Mouse (Mus musculus) embryonic facial prominence, embryonic 13.5 days (tissue): ENCODE measurements at regions not wholly inside any gene's neighbourhood (a gene's known extent, or its start where the extent isn't known, plus 50 kb on each side); places are given as distances from the start of the nearest gene placed in this dataset.
A peak's percentile ranks its signal among the peaks of the same experiment; 100 is the strongest.

Experiments
- ATAC-seq: fragments of 200-750 bp; cut with Nextera tagmentation; 2 replicates; pipeline ENCODE4 v1.8.0; 2017; ENCODE audit warnings: low read depth; ENCODE audit not compliant: insufficient number of reproducible peaks, insufficient read depth, low FRiP score, low TSS enrichment
- H3K27ac ChIP-seq: fragments of 300-500 bp; sonication (generic); 2 replicates; pipeline ENCODE4 v1.5.1; 2015; ENCODE audit warnings: moderate library complexity, mild to moderate bottlenecking, inconsistent platforms
- H3K27me3 ChIP-seq: fragments of 300-500 bp; sonication (generic); 2 replicates; pipeline ENCODE4 v1.6.1; 2015; ENCODE audit warnings: mild to moderate bottlenecking, inconsistent platforms
- H3K36me3 ChIP-seq: fragments of 300-500 bp; sonication (generic); 2 replicates; pipeline ENCODE4 v1.6.1; 2015; ENCODE audit warnings: mild to moderate bottlenecking, inconsistent platforms
- H3K4me1 ChIP-seq: fragments of 300-500 bp; sonication (generic); 2 replicates; pipeline ENCODE4 v1.6.1; 2015; ENCODE audit warnings: inconsistent platforms
- H3K4me2 ChIP-seq: fragments of 300-500 bp; sonication (generic); 2 replicates; pipeline ENCODE4 v1.6.1; 2015; ENCODE audit warnings: moderate library complexity, mild to moderate bottlenecking, inconsistent platforms
- H3K4me3 ChIP-seq: fragments of 300-500 bp; sonication (generic); 2 replicates; pipeline ENCODE4 v1.5.1; 2015; ENCODE audit warnings: mild to moderate bottlenecking, inconsistent platforms
- H3K9ac ChIP-seq: fragments of 300-500 bp; sonication (generic); 2 replicates; pipeline ENCODE4 v1.6.1; 2015; ENCODE audit warnings: mild to moderate bottlenecking, inconsistent platforms
- H3K9me3 ChIP-seq: fragments of 300-500 bp; sonication (generic); 2 replicates; pipeline ENCODE4 v1.6.1; 2016; ENCODE audit warnings: inconsistent platforms
- WGBS: fragments of 180-500 bp; shearing (Covaris S2); methylation state at CpG from one replicate; pipeline ENCODE4 v1.1.7; 2015; ENCODE audit warnings: mixed read lengths; 5-methylcytosine and 5-hydroxymethylcytosine counted together

DNA sequence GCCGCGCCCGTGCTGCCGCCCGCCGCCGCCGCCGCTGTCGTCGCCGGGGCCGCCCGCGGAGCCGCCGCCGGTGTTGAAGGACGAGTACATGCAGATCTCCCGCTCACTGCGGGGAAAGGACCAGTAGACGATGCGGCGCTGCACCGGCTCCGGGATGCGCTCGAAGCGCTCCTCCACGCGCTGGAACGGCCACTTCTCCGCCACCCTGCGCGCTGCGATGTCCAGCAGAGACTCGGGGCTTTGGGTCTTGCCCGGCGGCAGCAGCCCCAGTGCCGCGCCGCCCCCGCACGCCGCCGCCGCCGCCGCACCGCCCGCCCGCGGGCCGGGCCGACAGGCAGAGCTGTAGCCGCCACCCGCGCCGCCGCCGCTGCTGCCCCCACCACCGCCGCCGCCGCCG, 154.7 kb upstream of the Smim15 start:
- peak overlapping the region; percentile 85 for H3K4me2 ChIP-seq
- H3K36me3 ChIP-seq, result no peaks in the 10 kb centered on the region
- no peak for ATAC-seq
- peak overlapping the region; percentile 85 for H3K9ac ChIP-seq
- peak overlapping the region; percentile 84 for H3K27ac ChIP-seq
- peaks cover 17% of the 10 kb centered on the region for H3K27me3 ChIP-seq
- no peaks in the 10 kb centered on the region for H3K9me3 ChIP-seq
- peak overlapping the region; percentile 86 for H3K4me3 ChIP-seq
- under 1% methylated on average over 53 of the region's 66 CpGs for WGBS
- H3K4me1 ChIP-seq, result peaks cover 24% of the 10 kb centered on the region

DNA sequence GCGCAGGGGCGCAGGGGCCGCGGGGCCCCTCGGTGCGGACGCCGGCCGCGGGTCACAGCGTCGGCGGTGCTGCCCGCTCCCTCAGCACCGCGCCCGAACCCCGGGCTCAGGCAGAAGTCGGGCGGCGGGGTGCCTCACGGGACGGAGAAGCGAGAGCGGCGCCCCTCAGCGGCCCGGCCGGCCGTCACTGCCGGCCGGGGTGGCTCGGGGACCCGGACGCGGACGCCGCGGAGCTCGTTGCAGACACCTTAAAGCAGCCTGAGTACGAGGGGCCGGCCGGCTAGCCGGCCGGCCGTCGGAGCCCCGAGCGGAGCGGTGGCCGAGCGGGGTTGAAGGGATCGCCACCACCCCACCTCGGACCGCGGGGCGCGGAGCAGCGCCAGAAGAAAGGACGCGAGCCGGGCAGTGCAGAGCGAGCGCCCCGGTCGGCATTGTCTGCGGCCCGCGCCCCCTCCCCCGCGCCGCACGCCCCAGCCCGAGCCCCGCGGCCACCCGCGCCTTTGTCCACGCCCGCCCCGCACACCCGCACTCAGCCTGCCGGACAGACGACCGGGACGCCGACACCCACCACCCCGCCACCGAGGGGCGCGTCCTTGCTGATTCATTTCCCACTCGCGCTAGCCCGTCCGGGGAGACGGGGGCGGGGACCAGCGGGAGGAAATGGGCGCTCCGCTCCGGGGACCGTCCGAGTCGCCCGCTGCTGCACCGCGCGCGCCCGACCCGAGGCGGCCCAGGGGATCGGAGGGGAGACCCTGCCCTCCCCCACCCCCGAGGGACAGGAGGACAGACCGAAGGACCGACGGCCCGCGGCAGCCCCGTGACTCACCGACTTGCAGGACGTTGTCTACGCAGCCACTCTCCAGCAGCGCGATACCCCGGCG, 155.4 kb upstream of the Smim15 start:
- Histone ChIP-seq H3K4me3 (peak overlapping the region; percentile 86), H3K9me3 (no peaks in the 10 kb centered on the region), H3K27me3 (peaks cover 17% of the 10 kb centered on the region), H3K27ac (peak overlapping the region; percentile 73), H3K4me1 (peaks cover 31% of the 10 kb centered on the region), H3K9ac (peak overlapping the region; percentile 85), H3K36me3 (no peaks in the 10 kb centered on the region), H3K4me2 (peak overlapping the region; percentile 85)
- ATAC-seq, result no peak
- under 1% methylated on average over 113 of the region's 127 CpGs for WGBS

- Histone ChIP-seq H3K4me3 (peak overlapping the region; percentile 86), H3K9me3 (no peaks in the 10 kb centered on the region), H3K4me1 (peaks cover 31% of the 10 kb centered on the region), H3K27me3 (peaks cover 11% of the 10 kb centered on the region), H3K36me3 (no peaks in the 10 kb centered on the region), H3K9ac (peak overlapping the region; percentile 85), H3K4me2 (peak overlapping the region; percentile 85), H3K27ac (peak overlapping the region; percentile 73)
- WGBS, result under 1% methylated on average over 9 of the region's 9 CpGs
- ATAC-seq, result no peak
Observed at GRCm38 (mm10) chr13:107888231-107888555, 156.1 kb upstream of the Smim15 start.

GRCm38 (mm10) chr13:107887366-107888230, 156.6 kb upstream of the Smim15 start:
- 2% methylated on average over 16 of the region's 16 CpGs for WGBS

GRCm38 (mm10) chr13:107884836-107885235, 159.4 kb upstream of the Smim15 start:
- Histone ChIP-seq H3K4me2 (no peak overlapping the region), H3K4me1 (peaks cover 23% of the 10 kb centered on the region), H3K27ac (no peak overlapping the region), H3K4me3 (no peak overlapping the region), H3K9me3 (peaks cover 4% of the 10 kb centered on the region; the same call in 1 of the 2 replicates), H3K9ac (no peak overlapping the region), H3K27me3 (no peaks in the 10 kb centered on the region), H3K36me3 (no peaks in the 10 kb centered on the region)
- ATAC-seq, result no peak
- WGBS, result 88% methylated on average over 3 of the region's 3 CpGs

More at GRCm38 (mm10) chr13:107887366-107888230, 156.6 kb upstream of the Smim15 start:
- Histone ChIP-seq H3K27ac (no peak overlapping the region), H3K27me3 (peaks cover 5% of the 10 kb centered on the region), H3K36me3 (no peaks in the 10 kb centered on the region), H3K4me1 (peaks cover 28% of the 10 kb centered on the region), H3K9me3 (no peaks in the 10 kb centered on the region), H3K4me2 (peak overlapping the region; percentile 85), H3K9ac (peak overlapping the region; percentile 85), H3K4me3 (peak overlapping the region; percentile 86)
- no peak for ATAC-seq

DNA sequence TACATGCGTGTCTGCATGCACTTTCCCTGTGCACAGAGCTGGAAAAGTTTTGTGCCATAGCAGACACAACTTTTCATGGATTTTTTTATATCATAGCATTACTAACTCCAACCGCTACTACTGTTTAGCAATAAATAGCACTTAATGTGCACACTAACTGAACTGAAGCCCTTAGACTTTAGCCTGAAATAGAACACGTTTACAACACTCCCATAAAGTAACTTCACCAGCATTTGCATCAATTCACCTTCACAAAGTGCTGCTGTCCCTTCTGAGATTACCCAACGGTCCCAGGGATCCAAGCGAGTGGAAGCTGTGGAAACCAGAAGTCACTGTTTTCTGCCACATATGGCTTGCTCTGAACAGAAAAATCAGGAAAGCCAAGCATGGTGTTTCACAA, 161.9 kb upstream of the Smim15 start:
- Histone ChIP-seq H3K9ac (no peak overlapping the region), H3K9me3 (peaks cover 4% of the 10 kb centered on the region; the same call in 1 of the 2 replicates), H3K4me3 (no peak overlapping the region), H3K4me1 (peaks cover 26% of the 10 kb centered on the region), H3K4me2 (no peak overlapping the region), H3K27ac (no peak overlapping the region), H3K36me3 (no peaks in the 10 kb centered on the region), H3K27me3 (no peaks in the 10 kb centered on the region)
- no peak for ATAC-seq
- WGBS, result 77% methylated on average over 5 of the region's 5 CpGs

DNA sequence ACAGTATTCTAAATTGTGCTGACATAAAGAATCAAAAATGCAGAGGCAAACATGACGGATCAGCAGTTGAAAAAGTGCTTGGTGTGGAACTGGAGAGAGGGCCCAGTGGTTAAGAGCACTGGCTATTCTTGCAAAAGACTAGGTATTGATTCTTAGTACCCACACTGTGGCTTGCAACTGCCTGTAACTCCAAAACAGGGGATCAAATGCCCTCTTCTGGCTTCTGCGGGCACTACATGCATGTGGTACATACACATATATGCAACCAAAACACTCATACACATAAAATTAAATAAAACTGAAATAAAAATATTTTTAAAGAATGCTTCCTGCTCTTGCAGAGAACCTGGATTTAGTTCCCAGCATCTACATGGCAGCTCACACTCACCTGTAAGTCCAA, 163.7 kb upstream of the Smim15 start:
- no peak for ATAC-seq
- 94% methylated on average over 2 of the region's 2 CpGs for WGBS

GRCm38 (mm10) chr13:107879535-107879934, 164.7 kb upstream of the Smim15 start:
- H3K9me3 ChIP-seq, result peaks cover 4% of the 10 kb centered on the region; the same call in 1 of the 2 replicates
- H3K27ac ChIP-seq, result no peak overlapping the region
- no peak overlapping the region for H3K4me3 ChIP-seq
- H3K9ac ChIP-seq, result no peak overlapping the region
- H3K4me1 ChIP-seq, result peaks cover 15% of the 10 kb centered on the region
- WGBS, result 74% methylated on average over 6 of the region's 8 CpGs
- H3K4me2 ChIP-seq, result no peak overlapping the region
- no peaks in the 10 kb centered on the region for H3K36me3 ChIP-seq
- no peaks in the 10 kb centered on the region for H3K27me3 ChIP-seq
- no peak for ATAC-seq

More for the DNA sequence above, 163.7 kb upstream of the Smim15 start:
- H3K4me2 ChIP-seq, result no peak overlapping the region
- no peaks in the 10 kb centered on the region for H3K36me3 ChIP-seq
- peaks cover 19% of the 10 kb centered on the region for H3K4me1 ChIP-seq
- no peak overlapping the region for H3K4me3 ChIP-seq
- H3K9me3 ChIP-seq, result peaks cover 4% of the 10 kb centered on the region; the same call in 1 of the 2 replicates
- H3K27me3 ChIP-seq, result no peaks in the 10 kb centered on the region
- H3K9ac ChIP-seq, result no peak overlapping the region
- H3K27ac ChIP-seq, result no peak overlapping the region

GRCm38 (mm10) chr13:107878980-107879379, 165.3 kb upstream of the Smim15 start:
- no peaks in the 10 kb centered on the region for H3K27me3 ChIP-seq
- H3K27ac ChIP-seq, result no peak overlapping the region
- H3K9ac ChIP-seq, result no peak overlapping the region
- 90% methylated on average over 3 of the region's 3 CpGs for WGBS
- no peaks in the 10 kb centered on the region for H3K36me3 ChIP-seq
- peaks cover 10% of the 10 kb centered on the region for H3K4me1 ChIP-seq
- no peak overlapping the region for H3K4me3 ChIP-seq
- H3K9me3 ChIP-seq, result peaks cover 4% of the 10 kb centered on the region; the same call in 1 of the 2 replicates
- ATAC-seq, result no peak
- H3K4me2 ChIP-seq, result no peak overlapping the region

GRCm38 (mm10) chr13:107873244-107873667, 171.0 kb upstream of the Smim15 start:
- no peak overlapping the region for H3K9ac ChIP-seq
- H3K4me2 ChIP-seq, result no peak overlapping the region
- H3K27ac ChIP-seq, result no peak overlapping the region
- no peak overlapping the region for H3K4me3 ChIP-seq
- H3K9me3 ChIP-seq, result no peaks in the 10 kb centered on the region
- 55% methylated on average over 2 of the region's 2 CpGs for WGBS
- peaks cover 31% of the 10 kb centered on the region for H3K4me1 ChIP-seq
- H3K36me3 ChIP-seq, result no peaks in the 10 kb centered on the region
- ATAC-seq, result no peak
- H3K27me3 ChIP-seq, result no peaks in the 10 kb centered on the region

DNA sequence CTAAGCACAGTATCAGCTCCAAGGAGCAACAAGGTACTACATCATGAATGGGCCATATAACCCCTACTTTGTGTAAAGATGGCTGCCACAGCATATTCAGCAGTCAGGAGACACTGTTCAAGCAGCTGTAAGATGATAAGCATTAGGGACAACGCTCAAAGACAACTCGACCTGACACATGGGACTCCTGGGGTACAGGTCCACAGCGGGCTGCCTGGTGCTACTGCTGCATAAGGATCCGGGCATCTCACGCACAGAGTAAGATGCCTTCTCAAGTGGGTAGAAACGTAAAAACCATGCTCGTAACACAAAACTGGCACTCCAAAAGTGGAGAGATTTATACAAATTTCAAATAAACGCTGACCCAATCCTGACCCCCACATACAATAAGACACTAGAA, 171.7 kb upstream of the Smim15 start:
- 75% methylated on average over 8 of the region's 8 CpGs for WGBS
- no peak overlapping the region for H3K4me3 ChIP-seq
- H3K4me1 ChIP-seq, result peaks cover 32% of the 10 kb centered on the region
- no peak overlapping the region for H3K4me2 ChIP-seq
- H3K36me3 ChIP-seq, result no peaks in the 10 kb centered on the region
- no peak overlapping the region for H3K9ac ChIP-seq
- no peaks in the 10 kb centered on the region for H3K9me3 ChIP-seq
- no peak overlapping the region for H3K27ac ChIP-seq
- no peaks in the 10 kb centered on the region for H3K27me3 ChIP-seq
- ATAC-seq, result no peak
